Mouse (Mus musculus) liver, embryonic 12.5 days (tissue): ENCODE results near the gene Kdelc2. TPM values are rescaled to one million over a fixed set of nuclear protein-coding genes. Genes with fewer than 3 reads are reported as not detected.

Experiments
- ATAC-seq: fragments of 200-750 bp; cut with Nextera tagmentation; 2 replicates; pipeline ENCODE4 v1.8.0; 2017; ENCODE audit warnings: moderate number of reproducible peaks, mild to moderate bottlenecking, moderate library complexity
- H3K27ac ChIP-seq: fragments of 300-500 bp; sonication (generic); 2 replicates; pipeline ENCODE4 v1.5.1; 2016; ENCODE audit warnings: mild to moderate bottlenecking
- H3K27me3 ChIP-seq: fragments of 300-500 bp; sonication (generic); replicated peaks from 2 replicates; pipeline ENCODE4 v1.6.1; 2016; ENCODE audit warnings: mild to moderate bottlenecking, moderate library complexity
- H3K36me3 ChIP-seq: fragments of 300-500 bp; sonication (generic); 2 replicates; pipeline ENCODE4 v1.6.1; 2016; ENCODE audit warnings: mild to moderate bottlenecking, moderate library complexity
- H3K4me1 ChIP-seq: fragments of 300-500 bp; sonication (generic); 2 replicates; pipeline ENCODE4 v1.6.1; 2016
- H3K4me2 ChIP-seq: fragments of 300-500 bp; sonication (generic); 2 replicates; pipeline ENCODE4 v1.6.1; 2016; ENCODE audit warnings: mild to moderate bottlenecking, moderate library complexity
- H3K4me3 ChIP-seq: fragments of 300-500 bp; sonication (generic); 2 replicates; pipeline ENCODE4 v1.5.1; 2016; ENCODE audit warnings: mild to moderate bottlenecking, moderate library complexity
- H3K9ac ChIP-seq: fragments of 300-500 bp; sonication (generic); 2 replicates; pipeline ENCODE4 v1.6.1; 2016; ENCODE audit warnings: mild to moderate bottlenecking, moderate library complexity
- H3K9me3 ChIP-seq: fragments of 300-500 bp; sonication (generic); replicated peaks from 2 replicates; pipeline ENCODE4 v1.6.1; 2016; ENCODE audit warnings: mild to moderate bottlenecking, moderate library complexity
- WGBS: fragments of 180-500 bp; shearing (Covaris S2); methylation state at CpG from one replicate; pipeline ENCODE4 v1.1.7; 2016; ENCODE audit not compliant: insufficient replicate concordance; 5-methylcytosine and 5-hydroxymethylcytosine counted together
- microRNA-seq: library from miRNA; unstranded; fragments of <30 nt; microRNA quantifications from one replicate; pipeline ENCODE4, GENCODE M21; 2017
- polyA plus RNA-seq: library from polyadenylated mRNA; unstranded; fragments of >200 nt; fragmentation: Nextera tagmentation; extraction: Ambion mirVana; gene quantifications from 2 replicates; pipeline ENCODE4 v1.2.1, GENCODE M21; 2016

Kdelc2 gene
- polyA plus RNA-seq, 1 experiment from 2014 or later = 7.3 TPM

- no peaks in the 10 kb centered on the region for H3K27me3 ChIP-seq
- peaks cover 52% of the 10 kb centered on the region for H3K4me1 ChIP-seq
- H3K27ac ChIP-seq = peak overlapping the region; percentile 81
- no peaks in the 10 kb centered on the region for H3K9me3 ChIP-seq
- WGBS = 75% methylated on average over 2 of the region's 2 CpGs
- no peak; the same call in 1 of the 2 replicates for ATAC-seq
- H3K9ac ChIP-seq = no peak overlapping the region
- H3K4me2 ChIP-seq = peak overlapping the region; percentile 53
- H3K36me3 ChIP-seq = no peaks in the 10 kb centered on the region
- H3K4me3 ChIP-seq = no peak overlapping the region
Measured at GRCm38 (mm10) chr9:53408953-53409361, 25.1 kb downstream of the Kdelc2 start.

GRCm38 (mm10) chr9:53409427-53409826 is 25.6 kb downstream of the Kdelc2 start:
- Histone ChIP-seq H3K27ac (peak overlapping the region; percentile 81), H3K4me2 (peak overlapping the region; percentile 53)

GRCm38 (mm10) chr9:53422133-53422896 is 38.5 kb downstream of the Kdelc2 start:
- Histone ChIP-seq H3K27me3 (no peaks in the 10 kb centered on the region), H3K4me2 (peak overlapping the region; percentile 63), H3K27ac (peak overlapping the region; percentile 93), H3K9me3 (no peaks in the 10 kb centered on the region), H3K4me3 (peak overlapping the region; percentile 40), H3K9ac (peak overlapping the region; percentile 50), H3K36me3 (no peaks in the 10 kb centered on the region), H3K4me1 (peaks cover 49% of the 10 kb centered on the region)
- ATAC-seq = peak; percentile 100
- 9% methylated on average over 9 of the region's 9 CpGs for WGBS

More at GRCm38 (mm10) chr9:53409427-53409826, 25.6 kb downstream of the Kdelc2 start:
- no peaks in the 10 kb centered on the region for H3K27me3 ChIP-seq
- H3K9me3 ChIP-seq = no peaks in the 10 kb centered on the region
- H3K36me3 ChIP-seq = no peaks in the 10 kb centered on the region
- peak; percentile 90 for ATAC-seq
- peaks cover 50% of the 10 kb centered on the region for H3K4me1 ChIP-seq
- no peak overlapping the region for H3K9ac ChIP-seq
- WGBS = 49% methylated on average over 3 of the region's 3 CpGs
- H3K4me3 ChIP-seq = 0 out of 2 replicates have a peak overlapping the region, but pooled peaks have one; percentile 8

- Histone ChIP-seq H3K36me3 (no peaks in the 10 kb centered on the region), H3K9ac (no peak overlapping the region), H3K27ac (no peak overlapping the region; the same call in 1 of the 2 replicates), H3K4me2 (no peak overlapping the region), H3K4me3 (no peak overlapping the region), H3K9me3 (no peaks in the 10 kb centered on the region), H3K4me1 (peaks cover 42% of the 10 kb centered on the region), H3K27me3 (no peaks in the 10 kb centered on the region)
- peak; percentile 38; the same call in 1 of the 2 replicates for ATAC-seq
- 57% methylated on average over 3 of the region's 3 CpGs for WGBS
Measured at GRCm38 (mm10) chr9:53426726-53427125, 42.9 kb downstream of the Kdelc2 start.

GRCm38 (mm10) chr9:53427638-53428037 is 43.8 kb downstream of the Kdelc2 start:
- WGBS = 60% methylated on average over 3 of the region's 3 CpGs

GRCm38 (mm10) chr9:53435830-53436570 is 52.2 kb downstream of the Kdelc2 start:
- Histone ChIP-seq H3K9me3 (no peaks in the 10 kb centered on the region), H3K4me2 (no peak overlapping the region), H3K4me1 (no peaks in the 10 kb centered on the region), H3K9ac (no peak overlapping the region), H3K27me3 (no peaks in the 10 kb centered on the region), H3K27ac (no peak overlapping the region), H3K4me3 (no peak overlapping the region), H3K36me3 (peaks cover 29% of the 10 kb centered on the region)
- no peak for ATAC-seq
- whole genome bisulfite sequencing = 76% methylated on average over 14 of the region's 14 CpGs

More at GRCm38 (mm10) chr9:53427638-53428037, 43.8 kb downstream of the Kdelc2 start:
- Histone ChIP-seq H3K4me3 (no peak overlapping the region), H3K4me1 (peaks cover 33% of the 10 kb centered on the region), H3K4me2 (no peak overlapping the region), H3K36me3 (no peaks in the 10 kb centered on the region), H3K27me3 (no peaks in the 10 kb centered on the region), H3K9ac (no peak overlapping the region), H3K27ac (no peak overlapping the region), H3K9me3 (no peaks in the 10 kb centered on the region)
- ATAC-seq = no peak

GRCm38 (mm10) chr9:53450609-53451008 is 66.8 kb downstream of the Kdelc2 start:
- WGBS = 83% methylated on average over 1 of the region's 1 CpGs
- Histone ChIP-seq H3K4me1 (no peaks in the 10 kb centered on the region), H3K27ac (no peak overlapping the region), H3K36me3 (peaks cover 55% of the 10 kb centered on the region), H3K27me3 (no peaks in the 10 kb centered on the region), H3K4me2 (no peak overlapping the region), H3K4me3 (no peak overlapping the region), H3K9me3 (no peaks in the 10 kb centered on the region), H3K9ac (no peak overlapping the region)
- ATAC-seq = no peak

Small RNAs within 50 kb of the gene (microRNA-seq; reads per million reads assigned to microRNA genes)
- not detected for gene Mir130c

Other genes with a start within 250 kb of the Kdelc2 start
- gene Ddx10, start 136.0 kb upstream of the Kdelc2 start, polyA plus RNA-seq = 24.3 and 24.6 TPM in 2 replicates
- gene Exph5, start 82.4 kb upstream of the Kdelc2 start, polyA plus RNA-seq = 0.23 and 0.46 TPM in 2 replicates
- 0.89 and 1.0 TPM in 2 replicates for gene 4930550C14Rik, start 18.3 kb downstream of the Kdelc2 start, polyA plus RNA-seq
- 5.8 and 7.4 TPM in 2 replicates for gene Atm, start 152.7 kb downstream of the Kdelc2 start, polyA plus RNA-seq
- gene Npat, start 153.0 kb downstream of the Kdelc2 start, polyA plus RNA-seq = 12.4 and 13.8 TPM in 2 replicates
- gene Acat1, start 226.4 kb downstream of the Kdelc2 start, polyA plus RNA-seq = 47.9 and 49.4 TPM in 2 replicates